Mouse (Mus musculus) embryo, embryonic 11.5 days (tissue): ENCODE measurements around the gene Grid1.

Experiments used
- DNase-seq: peaks from one replicate; pipeline ENCODE4 v3.0.0-alpha.2; 2012; ENCODE audit warnings: low read depth, low spot score

Grid1 gene

DNA sequence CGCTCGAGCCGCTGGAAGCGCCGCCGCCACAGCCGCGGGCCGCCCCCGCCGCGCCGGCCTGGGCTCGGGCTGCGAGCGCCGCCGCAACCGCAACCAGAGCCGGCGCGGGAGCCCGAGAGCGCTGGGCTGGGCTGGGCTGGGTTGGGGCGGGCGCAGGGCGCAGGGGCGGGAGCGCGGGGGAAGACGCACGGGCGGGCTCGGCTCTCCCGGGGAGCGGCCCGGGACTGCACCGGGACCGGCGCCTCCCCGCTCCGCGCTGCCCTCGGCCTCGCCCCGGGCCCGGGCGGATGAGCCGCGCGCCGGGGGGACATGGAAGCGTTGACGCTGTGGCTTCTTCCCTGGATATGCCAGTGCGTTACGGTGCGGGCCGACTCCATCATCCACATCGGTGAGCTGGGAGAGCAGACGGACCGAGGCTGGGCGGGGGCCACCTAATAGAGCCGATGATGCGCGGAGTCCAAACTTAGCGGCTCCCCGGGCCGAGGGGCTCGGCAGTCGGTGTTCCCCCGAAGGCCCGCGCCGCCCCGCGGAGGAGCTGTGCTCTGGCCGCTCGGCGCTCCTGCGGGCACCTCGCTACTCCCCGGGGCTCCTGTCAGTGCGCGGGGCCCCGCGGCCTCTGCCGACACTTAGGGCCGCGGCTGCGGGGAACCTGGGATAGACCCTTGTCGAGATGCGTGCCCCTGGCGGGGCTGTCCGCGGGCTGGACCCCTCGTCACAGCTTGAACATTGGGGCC, at the start of gene Grid1:
Gene Grid1 (plus strand): TSS at position 190 of the 734 bp plus-strand sequence.
- DNase-seq: no peak

DNA sequence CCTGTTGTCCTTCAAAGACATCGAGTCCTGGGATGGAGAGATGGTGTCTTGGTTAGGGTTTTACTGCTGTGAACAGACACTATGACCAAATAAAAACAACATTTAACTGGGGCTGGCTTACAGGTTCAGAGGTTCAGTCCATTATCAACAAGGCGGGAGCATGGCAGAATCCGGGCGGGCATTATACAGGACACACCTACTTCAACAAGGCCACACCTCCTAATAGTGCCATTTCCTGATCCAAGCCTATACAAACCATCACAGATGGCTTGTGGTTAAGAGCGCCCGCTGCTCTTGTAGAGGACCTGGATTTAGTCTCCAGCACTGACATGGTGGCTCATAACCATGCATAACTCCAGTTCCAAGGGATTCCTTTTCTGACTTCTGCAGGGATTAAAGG, 49.4 kb upstream of the Grid1 start:
- no peak for DNase-seq

DNA sequence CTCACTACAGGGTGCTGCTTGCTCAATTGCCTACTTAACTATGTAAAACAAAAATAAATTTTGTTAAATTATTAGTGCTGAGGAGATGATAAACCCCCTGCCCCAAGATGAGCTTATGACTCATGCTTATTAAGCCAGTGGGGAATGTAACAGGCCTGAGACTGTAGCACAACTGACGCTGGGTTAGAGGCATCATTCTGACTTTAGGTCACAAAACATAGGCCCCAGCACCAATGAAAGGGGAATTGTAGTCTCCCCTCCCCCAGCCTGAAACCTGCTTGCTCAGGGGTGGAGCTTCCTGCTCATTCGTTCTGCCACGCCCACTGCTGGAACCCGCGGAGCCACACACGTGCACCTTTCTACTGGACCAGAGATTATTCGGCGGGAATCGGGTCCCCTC, 48.3 kb upstream of the Grid1 start:
- DNase-seq: no peak

DNA sequence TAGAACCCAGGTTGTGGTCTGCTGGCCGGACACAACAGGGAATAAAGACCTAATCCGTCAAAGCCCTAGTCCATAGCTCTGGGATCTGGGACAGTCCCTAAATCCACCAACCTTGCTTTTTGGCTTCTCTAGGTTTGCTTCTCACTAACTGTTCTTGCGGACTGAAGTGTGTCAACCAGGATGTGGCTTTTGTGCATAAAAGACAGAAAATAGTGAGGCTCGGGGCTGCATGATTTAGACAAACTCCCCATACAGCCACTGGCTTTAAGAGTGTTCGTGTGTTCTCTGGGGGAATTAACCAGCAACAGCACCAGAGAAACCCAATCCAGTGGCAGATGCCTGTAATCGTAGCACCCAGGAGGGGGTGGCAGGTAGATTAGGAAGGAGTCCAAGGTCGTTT, 47.8 kb upstream of the Grid1 start:
- no peak for DNase-seq

DNA sequence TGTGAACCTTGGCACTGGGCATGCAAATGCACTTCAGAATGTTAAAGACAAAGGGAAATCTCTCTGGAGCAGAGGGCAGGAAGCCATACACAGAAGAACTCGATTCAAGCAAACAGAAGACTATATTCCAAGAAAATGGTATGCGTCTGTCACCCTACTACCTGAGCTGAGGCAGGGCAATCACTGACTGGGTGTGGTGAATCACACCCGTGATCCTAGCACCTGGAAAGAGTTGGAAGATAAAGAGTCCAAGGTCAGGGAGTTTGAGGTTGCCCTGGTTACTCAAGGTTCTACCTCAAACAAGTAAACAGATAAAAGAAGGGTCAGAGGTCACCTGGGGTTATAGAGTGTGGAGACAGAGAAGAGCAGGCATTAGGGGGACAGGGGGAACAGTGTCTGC, 46.2 kb upstream of the Grid1 start:
- no peak for DNase-seq

DNA sequence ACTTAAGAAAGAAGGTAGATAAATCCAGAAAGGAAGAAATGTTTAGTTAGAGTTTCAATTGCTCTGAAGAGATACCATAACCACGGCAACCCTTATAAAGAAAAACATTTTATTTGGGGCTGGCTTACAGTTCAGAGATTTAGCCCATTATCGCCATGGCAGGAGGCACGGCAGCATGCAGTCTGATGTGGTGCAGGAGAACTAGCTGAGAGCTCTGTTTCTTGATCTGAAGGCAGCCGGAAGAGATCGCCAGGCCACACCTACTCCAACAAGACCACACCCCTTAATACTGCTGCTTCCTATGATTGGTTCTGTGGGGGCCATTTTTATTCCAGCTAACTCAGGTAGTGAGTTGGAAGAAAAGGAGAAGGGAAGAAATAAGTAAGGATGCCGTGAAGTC, 45.7 kb upstream of the Grid1 start:
- no peak for DNase-seq

DNA sequence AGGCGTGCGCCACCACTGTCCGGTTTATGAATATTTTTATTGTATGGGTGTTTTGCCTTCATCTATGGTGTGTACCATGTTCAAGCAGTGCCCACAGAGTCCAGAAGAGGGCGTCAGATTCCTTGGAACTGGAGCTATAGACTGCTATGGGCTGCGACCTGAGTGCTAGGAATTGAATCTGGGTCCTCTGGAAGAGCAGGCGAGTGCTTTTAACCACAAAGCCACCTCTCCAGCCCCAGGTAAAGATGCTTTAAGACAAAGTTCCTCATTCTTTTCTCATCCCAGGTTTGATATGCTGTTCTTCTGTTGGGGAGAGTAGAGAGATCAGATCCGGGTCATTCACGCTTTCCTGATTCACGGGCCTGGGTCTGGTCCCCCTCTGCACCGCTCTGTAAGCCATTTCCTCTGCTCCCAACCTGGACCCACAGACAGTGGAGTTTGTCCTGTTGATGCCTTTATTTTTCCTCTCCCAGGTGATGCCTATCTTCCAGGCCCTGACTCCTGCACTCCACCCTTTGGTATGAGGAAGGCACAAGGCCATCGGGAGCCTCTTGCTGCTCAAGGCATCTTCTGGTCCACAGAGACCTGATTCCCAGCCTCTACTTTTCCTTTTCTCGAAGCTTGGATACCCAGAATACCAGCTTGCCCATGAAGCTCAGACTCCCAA, 43.1 kb upstream of the Grid1 start:
- DNase-seq: no peak

DNA sequence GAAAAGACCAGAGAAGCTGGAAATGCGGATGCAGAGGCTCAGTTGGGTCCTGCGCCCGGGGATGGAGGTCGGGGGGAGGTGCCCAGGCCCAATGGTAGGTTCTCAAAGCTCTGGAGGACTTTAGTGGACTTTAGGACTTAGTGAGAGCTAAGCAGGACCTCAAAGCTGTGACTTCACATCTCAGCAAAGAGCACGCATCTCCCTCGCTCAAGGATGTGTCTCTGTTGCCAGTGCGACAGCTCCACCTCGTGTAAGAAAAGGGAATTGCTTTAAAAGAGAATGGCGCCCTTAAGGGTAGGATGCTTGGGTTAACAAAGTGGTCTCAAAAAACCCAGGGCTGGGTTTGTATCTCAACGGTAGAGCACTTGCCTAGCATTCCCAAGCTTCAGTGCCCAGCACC, 42.1 kb upstream of the Grid1 start:
- DNase-seq: peak; percentile 61

DNA sequence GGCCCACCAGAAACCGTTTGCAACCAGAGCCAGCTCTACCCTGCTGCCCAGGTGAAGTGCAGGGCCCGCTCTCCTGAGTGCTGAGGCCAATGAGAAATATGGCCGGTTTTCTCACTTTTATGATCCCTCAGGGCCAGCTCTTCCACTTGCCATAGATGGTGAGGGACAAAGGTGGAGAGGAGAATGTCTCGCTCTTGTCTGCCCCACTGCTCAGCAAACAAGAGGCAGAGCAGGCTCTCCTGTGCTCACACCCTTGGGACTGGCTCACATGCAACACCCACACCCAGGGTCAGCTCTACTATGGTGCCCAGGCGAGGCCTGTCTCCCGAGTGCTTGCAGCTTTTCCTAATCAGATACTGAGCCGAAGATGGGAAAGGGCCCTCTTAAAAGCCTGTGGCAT, 41.1 kb upstream of the Grid1 start:
- DNase-seq: no peak

DNA sequence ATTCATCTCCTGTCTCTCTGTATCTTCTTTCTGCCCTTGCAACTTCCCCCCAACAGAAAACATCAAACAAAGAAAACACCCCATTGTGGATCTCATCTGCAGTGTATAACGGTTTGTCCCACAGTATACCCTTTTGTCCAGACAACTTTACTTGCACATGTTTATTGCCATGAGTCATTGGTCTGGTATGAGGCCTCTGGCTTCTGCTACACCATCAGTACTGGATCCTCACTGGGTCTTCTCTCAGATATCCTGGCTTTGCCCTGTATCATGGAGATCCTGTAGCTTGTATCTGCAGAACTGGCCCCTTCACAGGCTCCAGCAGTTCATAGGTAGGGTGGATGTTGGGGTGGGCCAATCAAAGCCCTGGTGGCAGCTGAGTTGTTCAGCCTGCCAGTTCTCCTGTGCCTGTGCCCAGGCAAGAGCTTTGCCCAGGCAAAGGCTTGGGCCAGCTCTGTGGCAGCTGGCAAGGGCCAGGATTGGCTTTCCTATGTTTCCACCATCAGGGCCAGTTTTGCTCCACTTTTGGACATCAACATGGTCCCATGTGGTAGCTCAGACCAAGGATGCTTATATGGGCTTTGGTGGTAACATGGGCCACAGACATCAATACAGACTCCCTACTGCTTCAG, 26.4 kb upstream of the Grid1 start:
- no peak for DNase-seq

DNA sequence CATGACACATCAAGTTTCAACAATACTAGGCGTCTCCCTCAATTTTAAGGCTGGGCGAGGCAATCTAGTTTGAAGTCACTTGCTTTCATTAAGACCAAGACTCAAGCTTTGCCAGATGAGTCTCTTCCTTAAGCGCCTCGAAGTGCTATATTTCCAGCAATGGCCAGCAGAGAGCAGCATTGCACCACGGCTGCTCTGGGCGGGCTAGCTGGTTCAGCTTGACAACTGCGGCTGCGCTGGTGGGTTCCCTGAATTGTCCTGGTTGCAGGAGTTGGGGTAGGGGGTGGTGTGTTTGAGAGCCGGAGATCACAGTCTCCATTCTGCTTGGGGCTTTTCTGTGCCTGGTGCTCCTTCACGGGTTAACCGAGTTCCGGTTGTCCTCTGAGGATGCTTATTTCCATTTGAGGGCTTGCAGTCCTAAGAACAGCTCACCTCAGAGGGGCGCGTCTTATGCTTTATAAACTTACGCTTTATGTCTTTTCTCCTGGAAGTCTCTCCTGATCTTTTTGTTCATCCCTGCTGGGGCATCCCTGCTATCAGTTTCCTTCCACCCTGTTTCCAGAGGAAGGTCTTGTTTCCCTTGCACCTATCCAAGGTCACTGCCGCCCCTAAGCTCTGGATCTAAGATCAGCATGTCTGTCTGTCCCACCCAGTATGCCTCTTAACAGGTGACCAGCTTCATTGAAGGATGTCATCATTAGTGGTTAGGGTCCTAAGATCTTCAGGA, 9.0 kb upstream of the Grid1 start:
- DNase-seq: peak; percentile 82

DNA sequence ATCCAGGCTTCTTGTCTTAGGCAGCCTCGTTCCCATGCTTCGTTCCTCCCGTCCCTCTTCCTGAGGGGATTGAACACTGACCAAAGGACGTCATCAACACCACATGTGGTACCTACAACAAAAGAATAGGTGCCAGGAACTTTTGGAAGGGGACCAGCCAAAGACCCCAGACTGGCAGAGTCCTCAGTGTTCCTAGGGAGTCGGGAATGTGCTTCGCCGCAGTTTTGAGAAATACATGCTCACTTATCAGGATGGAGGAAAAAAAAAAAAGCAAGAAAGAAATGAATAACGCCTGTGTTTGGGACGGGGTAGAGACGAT, 8.5 kb upstream of the Grid1 start:
- no peak for DNase-seq

DNA sequence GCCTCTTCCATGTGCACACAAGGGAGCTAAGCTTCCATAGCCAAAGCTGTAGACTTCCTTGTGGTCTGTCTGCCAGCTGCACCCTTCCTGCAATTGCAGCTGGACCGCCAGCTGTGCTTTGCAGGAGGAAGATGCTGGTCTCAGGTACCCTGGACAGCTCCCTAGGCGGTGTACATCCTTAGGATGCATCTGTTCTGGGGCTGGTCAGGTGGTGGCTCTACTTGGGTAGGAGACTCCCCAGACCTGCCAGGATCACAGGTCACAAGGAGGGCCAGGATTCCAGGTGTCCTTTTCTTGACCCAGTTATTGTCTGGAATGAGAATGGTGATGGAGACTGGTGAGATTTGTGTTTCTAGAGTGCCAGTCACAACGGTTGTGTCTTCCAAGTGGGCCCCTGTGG, 3.6 kb upstream of the Grid1 start:
- DNase-seq: no peak

DNA sequence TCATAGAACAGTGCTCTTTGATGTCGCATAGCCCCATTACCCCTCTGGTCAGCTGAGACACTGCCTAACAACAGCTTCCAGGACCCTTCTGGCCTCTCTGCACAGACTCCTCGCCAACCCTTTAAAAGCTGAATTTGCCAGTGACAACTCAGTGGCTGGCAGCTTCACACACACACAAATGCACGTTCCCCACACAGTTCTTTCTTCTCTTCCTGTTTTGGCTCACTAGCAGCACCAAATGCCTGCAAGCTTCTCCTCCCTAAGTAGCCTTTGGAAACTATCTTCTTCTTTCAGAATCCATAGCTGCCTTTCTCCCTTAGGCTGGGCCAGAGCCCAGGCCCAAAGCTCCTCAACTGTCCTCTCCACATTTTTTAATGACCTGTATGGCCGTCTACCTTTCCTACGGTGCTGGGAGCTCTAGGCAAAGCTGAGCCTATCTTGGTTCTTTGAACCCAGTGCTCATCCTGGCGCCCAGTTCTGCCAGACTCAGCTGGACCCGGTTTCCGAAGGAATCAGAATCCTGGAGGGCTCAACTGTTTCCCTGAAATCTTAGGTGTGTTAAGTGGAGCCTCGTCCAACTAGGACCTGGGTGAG, 1.4 kb upstream of the Grid1 start:
- DNase-seq: no peak

DNA sequence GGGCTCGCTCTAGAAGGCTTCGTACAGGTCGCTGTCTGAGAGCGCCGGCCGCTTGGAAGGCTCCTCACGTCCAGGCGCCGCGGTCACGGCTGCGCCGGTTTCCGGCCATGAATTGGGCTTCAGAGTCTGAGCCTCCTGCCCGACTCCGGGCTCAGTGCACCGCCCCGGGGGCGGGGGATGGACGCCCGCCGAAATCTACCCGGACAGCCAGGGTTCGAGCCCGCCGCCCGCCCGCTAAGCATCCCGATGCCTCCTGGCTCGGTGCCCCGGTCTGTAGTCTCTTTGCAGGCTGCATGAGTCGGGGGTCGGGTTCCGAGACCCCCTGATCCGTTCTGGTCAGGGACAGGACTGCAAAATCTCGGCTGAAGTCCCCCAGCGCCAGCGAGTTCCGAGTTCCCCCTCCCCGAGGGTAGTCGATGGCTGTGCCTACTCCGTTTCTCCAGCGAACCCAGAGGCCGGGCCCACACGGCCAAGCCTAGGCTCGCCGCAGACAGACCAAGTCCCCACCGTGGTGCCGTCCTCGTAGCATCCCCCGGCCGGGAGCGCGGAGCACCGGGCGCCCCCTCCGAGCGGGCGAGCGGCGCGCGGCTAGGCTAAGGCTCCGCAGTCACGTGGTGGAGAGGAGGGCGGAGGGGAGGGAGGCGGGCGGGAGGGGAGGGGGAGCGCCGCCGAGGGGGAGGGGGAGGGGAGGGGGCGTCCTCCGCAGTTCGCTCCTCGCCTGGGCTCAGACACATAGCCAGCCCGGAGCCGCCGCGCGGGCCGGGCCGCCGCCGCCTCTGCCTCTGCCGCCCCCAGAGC, 588 bp upstream of the Grid1 start:
- no peak for DNase-seq

DNA sequence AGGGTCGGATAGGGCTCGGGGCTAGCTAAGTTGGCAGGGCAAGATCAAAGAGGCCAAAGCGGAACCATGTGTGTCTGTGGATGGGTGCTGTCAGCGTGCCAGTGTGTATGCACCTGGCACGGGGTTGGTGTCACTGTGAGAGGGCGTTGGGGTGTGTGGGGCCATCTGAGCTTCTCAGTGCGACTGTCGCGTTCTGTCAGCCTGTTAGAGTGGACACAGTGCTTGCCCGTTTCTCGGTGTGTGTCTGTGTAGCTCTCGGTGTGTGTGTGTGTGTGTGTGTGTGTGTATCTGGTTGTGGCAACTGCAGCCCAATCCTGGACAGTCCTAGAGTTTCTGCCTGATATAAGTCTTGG, 721 bp downstream of the Grid1 start:
- no peak for DNase-seq

DNA sequence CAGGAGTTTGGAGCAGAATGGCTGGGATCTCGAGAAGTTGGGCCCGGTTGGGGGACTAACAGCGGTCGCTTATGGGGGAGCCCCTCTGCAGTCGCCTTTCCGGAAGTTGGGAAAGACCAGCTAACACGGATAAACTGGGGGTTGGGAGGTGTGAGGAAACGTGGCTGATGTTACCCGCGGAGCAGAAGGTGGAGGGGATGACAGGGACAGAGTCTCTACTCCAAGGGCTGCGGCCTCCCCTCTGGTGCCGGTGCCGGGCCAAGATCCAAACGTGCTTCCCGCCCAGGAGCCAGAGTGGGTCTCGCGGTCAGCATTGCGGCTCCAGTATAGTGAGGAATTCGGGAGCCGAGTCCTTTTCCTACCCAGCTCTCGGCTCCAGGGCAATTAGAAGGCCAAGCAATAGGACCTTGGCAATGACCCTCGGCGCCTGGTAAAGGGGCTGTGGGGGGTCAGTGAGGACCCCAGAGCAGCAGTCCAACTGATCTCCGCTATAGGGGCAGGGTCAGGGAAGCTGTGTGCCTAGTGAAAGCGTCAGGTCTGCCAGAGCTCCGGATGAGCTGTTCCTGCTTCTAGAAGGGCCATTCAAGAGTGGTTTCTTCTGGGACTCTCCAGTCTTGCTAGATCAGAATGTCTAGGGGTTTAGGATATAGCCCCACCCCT, 1.4 kb downstream of the Grid1 start:
- DNase-seq: no peak

DNA sequence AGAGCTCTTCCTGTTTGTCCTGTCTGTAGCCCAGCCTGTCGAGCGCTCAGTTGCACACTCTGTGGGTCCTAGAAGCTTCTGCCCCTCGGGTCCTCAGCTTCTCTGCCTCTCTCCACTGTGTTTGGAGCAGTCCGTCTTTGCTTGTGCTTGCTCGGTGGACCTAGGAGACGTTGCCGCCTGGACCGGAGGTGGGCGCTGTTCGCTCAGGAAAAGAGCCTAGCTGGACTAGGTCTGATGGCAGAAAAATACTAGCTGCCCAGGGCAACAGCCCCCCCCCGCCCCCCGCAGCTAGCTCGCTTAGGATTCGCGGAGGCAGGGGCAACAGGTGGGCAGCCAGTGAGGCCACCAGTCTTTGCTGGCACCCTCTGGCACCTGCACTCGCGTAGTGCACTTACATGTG, 3.2 kb downstream of the Grid1 start:
- no peak for DNase-seq

DNA sequence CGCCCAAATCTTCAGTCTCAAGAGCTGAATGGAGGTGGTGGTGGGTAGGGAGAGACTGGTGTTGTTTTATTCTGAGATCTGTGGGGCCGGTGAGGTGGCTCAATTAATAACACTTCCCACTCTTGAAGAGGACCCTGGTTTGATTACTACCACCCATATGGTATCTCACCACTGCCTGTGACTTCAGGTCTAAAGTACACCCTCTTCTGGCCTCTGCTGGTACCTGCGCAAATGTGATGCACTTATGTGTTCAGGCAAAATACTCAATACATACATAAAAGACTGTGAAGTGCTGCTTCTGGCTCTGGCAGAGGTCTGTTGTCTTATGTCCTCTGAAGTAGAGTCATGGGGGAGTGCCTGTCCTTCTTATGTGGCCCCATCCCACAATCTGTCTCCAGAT, 4.3 kb downstream of the Grid1 start:
- DNase-seq: no peak

DNA sequence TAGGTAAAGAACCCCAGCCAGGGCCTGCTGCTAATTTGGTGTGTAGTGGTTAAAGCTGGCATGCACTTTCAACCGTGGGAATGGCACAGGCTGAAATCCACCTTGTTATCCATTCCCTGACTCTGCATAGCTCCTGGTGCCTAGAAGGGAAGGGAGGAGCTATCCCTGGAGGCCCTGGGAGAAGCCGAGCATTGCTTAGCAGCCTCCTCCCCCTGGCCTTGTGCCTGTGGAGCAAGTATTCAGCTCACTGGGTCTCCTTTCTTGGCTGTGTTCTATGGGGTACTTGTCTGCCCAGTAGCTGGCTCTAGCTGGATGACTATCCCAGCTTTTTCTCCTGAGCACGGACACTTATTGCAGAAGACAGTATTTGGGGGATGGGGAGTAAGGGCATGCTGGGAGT, 6.0 kb downstream of the Grid1 start:
- no peak for DNase-seq

DNA sequence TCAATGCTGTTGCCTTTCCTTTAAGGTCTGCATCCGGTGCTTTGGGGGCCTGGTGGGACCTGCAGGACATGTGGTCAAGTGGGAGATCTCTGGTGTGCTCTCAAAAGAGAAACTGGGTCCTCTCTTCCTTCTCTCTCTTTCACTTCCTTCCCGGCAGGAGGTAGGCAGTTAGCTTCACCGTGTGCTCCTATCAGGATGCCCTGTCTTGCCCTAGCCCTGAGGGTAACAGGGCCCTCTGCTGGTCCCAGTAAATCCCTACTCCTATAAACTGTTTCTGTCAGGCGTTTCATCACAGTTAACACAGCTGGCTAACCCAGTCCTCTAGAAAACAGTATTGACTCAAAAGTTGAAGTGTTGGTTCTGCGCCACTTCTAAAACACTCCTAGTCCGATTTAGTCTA, 9.9 kb downstream of the Grid1 start:
- DNase-seq: no peak
